8 mouse cellular contexts compared by ENCODE assay signal in genomic region chr4:123667260-123667867, GRCm38 (mm10). TPM values are rescaled to one million over a fixed set of nuclear protein-coding genes. Genes with fewer than 3 reads are reported as not detected.
DNase-seq lines count a peak whose midpoint lies in the region; ATAC-seq and TF ChIP-seq lines count a peak whose summit lies in the region.

No protein-coding gene starts in this region.

- H3K4me2 ChIP-seq in embryonic facial prominence, embryonic 12.5 days (replicated peaks), result no peak overlapping the region
- H3K4me2 ChIP-seq in liver, embryonic 12.5 days, result no peak overlapping the region
- H3K4me2 ChIP-seq in neural tube, embryonic 12.5 days (replicated peaks), result peak overlapping the region; percentile 30

- WGBS in embryonic facial prominence, embryonic 12.5 days, result 45% methylated on average over 1 of the region's 1 CpGs
- 36% methylated on average over 1 of the region's 1 CpGs for WGBS in liver, embryonic 12.5 days (ENCODE audit: insufficient replicate concordance)
- 4% methylated on average over 1 of the region's 1 CpGs for WGBS in neural tube, embryonic 12.5 days

- no peak overlapping the region for H3K4me3 ChIP-seq in embryonic facial prominence, embryonic 12.5 days
- H3K4me3 ChIP-seq in liver, embryonic 12.5 days, result no peak overlapping the region
- H3K4me3 ChIP-seq in neural tube, embryonic 12.5 days, result no peak overlapping the region
- H3K4me3 ChIP-seq in testis, adult 2 months (ENCODE audit: control insufficient read depth, low read depth, low read length), result no peak overlapping the region

- no peak overlapping the region; the same call in 1 of the 2 replicates for H3K27ac ChIP-seq in embryonic facial prominence, embryonic 12.5 days
- H3K27ac ChIP-seq in liver, embryonic 12.5 days, result peak overlapping the region; percentile 72; the same call in 1 of the 2 replicates
- H3K27ac ChIP-seq in neural tube, embryonic 12.5 days, result no peak overlapping the region
- H3K27ac ChIP-seq in testis, adult 2 months (ENCODE audit: control insufficient read depth, insufficient read depth, low read depth, low read length), result no peak overlapping the region

- no peaks in the 10 kb centered on the region for H3K9me3 ChIP-seq in embryonic facial prominence, embryonic 12.5 days
- no peaks in the 10 kb centered on the region for H3K9me3 ChIP-seq in liver, embryonic 12.5 days (replicated peaks)
- no peaks in the 10 kb centered on the region for H3K9me3 ChIP-seq in neural tube, embryonic 12.5 days

- H3K27me3 ChIP-seq in embryonic facial prominence, embryonic 12.5 days, result no peaks in the 10 kb centered on the region
- H3K27me3 ChIP-seq in liver, embryonic 12.5 days (replicated peaks), result peaks cover 11% of the 10 kb centered on the region
- no peaks in the 10 kb centered on the region for H3K27me3 ChIP-seq in neural tube, embryonic 12.5 days (replicated peaks)
- H3K27me3 ChIP-seq in testis, adult 2 months (ENCODE audit: control insufficient read depth, insufficient read depth, low read length), result no peaks in the 10 kb centered on the region

- TF ChIP-seq CTCF in testis, adult 2 months (IDR thresholded peaks at IDR 0.05; ENCODE audit: control insufficient read depth, insufficient read depth, insufficient replicate concordance, low read depth, low read length), result peak; percentile 42; the same call in 1 of the 2 replicates

- H3K36me3 ChIP-seq in embryonic facial prominence, embryonic 12.5 days, result peaks cover 8% of the 10 kb centered on the region; the same call in 1 of the 2 replicates
- H3K36me3 ChIP-seq in liver, embryonic 12.5 days, result no peaks in the 10 kb centered on the region
- H3K36me3 ChIP-seq in neural tube, embryonic 12.5 days, result no peaks in the 10 kb centered on the region
- H3K36me3 ChIP-seq in testis, adult 2 months (ENCODE audit: control insufficient read depth, insufficient read depth, low read length), result no peaks in the 10 kb centered on the region; the same call in 1 of the 2 replicates

- TF ChIP-seq POLR2A in testis, adult 2 months (IDR thresholded peaks at IDR 0.05; ENCODE audit: control insufficient read depth, low read depth, low read length), result no peak

- no peak for ATAC-seq in embryonic facial prominence, embryonic 12.5 days (ENCODE audit: insufficient number of reproducible peaks, insufficient read depth, low FRiP score, low TSS enrichment)
- ATAC-seq in liver, embryonic 12.5 days, result no peak
- ATAC-seq in neural tube, embryonic 12.5 days (ENCODE audit: low FRiP score, low read depth), result no peak

- H3K9ac ChIP-seq in embryonic facial prominence, embryonic 12.5 days, result peak overlapping the region; percentile 27; the same call in 1 of the 2 replicates
- no peak overlapping the region for H3K9ac ChIP-seq in liver, embryonic 12.5 days
- H3K9ac ChIP-seq in neural tube, embryonic 12.5 days, result no peak overlapping the region

- peaks cover 29% of the 10 kb centered on the region for H3K4me1 ChIP-seq in embryonic facial prominence, embryonic 12.5 days
- H3K4me1 ChIP-seq in liver, embryonic 12.5 days, result peaks cover 42% of the 10 kb centered on the region
- H3K4me1 ChIP-seq in neural tube, embryonic 12.5 days, result peaks cover 50% of the 10 kb centered on the region
- H3K4me1 ChIP-seq in testis, adult 2 months (ENCODE audit: control insufficient read depth, insufficient read depth, low read length), result peaks cover 17% of the 10 kb centered on the region

- peak; percentile 69 for DNase-seq in CD4-positive helper T cell, adult 2 months (ENCODE audit: low read depth, low spot score)
- DNase-seq in adrenal gland, postnatal 36 days, result peak; percentile 72 to 80
- peak; percentile 90 for DNase-seq in heart, adult 8-10 months (ENCODE audit: low spot score)
- DNase-seq in kidney, postnatal 10 days, result peak; percentile 90

RNA-seq across cellular contexts. Expression of gene Macf1, which starts 16.8 kb away (rescaled TPM):
- 100 to 1,000 TPM; 150 to 174 TPM for total RNA-seq in adrenal gland, postnatal 36 days (2021)
- 56.5 and 57.3 TPM in 2 replicates for polyA plus RNA-seq in embryonic facial prominence, embryonic 12.5 days (2016; fragmentation: Nextera tagmentation; extraction: Ambion mirVana)
- total RNA-seq in heart, adult 8-10 months (2022), result 100 to 1,000 TPM; 223 to 243 (median 241) TPM
- 15.1 and 17.5 TPM in 2 replicates for polyA plus RNA-seq in liver, embryonic 12.5 days (2016; fragmentation: Nextera tagmentation; extraction: Ambion mirVana)
- 61.8 and 62.7 TPM in 2 replicates for polyA plus RNA-seq in neural tube, embryonic 12.5 days (2016; fragmentation: Nextera tagmentation; extraction: Ambion mirVana)
- polyA plus RNA-seq in testis, adult 2 months (2012; rRNA removed), result 20.0 and 24.4 TPM in 2 replicates

RNA-seq across cellular contexts. Expression of gene Ndufs5, which starts 50.6 kb away (rescaled TPM):
- 100 to 1,000 TPM; 236 to 258 TPM for total RNA-seq in adrenal gland, postnatal 36 days (2021)
- polyA plus RNA-seq in embryonic facial prominence, embryonic 12.5 days (2016; fragmentation: Nextera tagmentation; extraction: Ambion mirVana), result 324 and 329 TPM in 2 replicates
- total RNA-seq in heart, adult 8-10 months (2022), result 100 to 1,000 TPM; 391 to 483 (median 438) TPM
- 224 and 227 TPM in 2 replicates for polyA plus RNA-seq in liver, embryonic 12.5 days (2016; fragmentation: Nextera tagmentation; extraction: Ambion mirVana)
- polyA plus RNA-seq in neural tube, embryonic 12.5 days (2016; fragmentation: Nextera tagmentation; extraction: Ambion mirVana), result 377 and 387 TPM in 2 replicates
- 84.6 and 117 TPM in 2 replicates for polyA plus RNA-seq in testis, adult 2 months (2012; rRNA removed)
